Mouse (Mus musculus): ENCODE measurements around the gene Rcl1.

The Rcl1 gene

DNA sequence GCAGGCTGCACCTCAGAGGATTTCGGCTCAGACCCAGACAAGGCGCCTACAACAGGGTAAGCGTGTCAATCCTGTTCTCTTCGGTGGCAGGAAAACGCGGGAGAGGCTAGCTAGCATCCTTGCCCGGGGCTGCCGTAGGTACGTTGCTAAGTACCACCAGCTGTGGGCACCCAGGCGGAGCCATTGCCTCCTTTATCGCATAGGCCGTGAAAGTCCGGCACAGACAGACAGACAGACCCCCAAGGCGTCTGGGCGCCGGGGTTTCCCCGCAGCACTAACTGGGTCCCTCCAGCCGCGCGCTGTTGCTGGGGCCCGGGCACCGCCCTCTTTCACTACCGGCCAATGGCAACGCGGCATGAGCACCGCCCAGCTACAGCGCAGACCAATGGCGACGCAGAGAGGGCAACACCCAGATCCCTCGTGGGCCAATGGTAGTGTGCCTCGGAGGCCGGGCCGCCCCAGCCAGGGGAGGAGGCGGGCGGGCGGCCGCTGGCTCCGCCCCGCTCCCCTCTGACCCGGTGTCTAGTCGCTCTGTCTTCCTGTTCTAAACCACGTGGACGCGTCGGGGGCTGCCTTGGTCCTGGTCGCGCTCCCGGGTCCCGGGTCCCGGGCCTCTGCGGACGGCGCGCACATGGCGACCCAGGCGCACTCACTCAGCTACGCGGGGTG, at the start of gene Rcl1:
Gene Rcl1, plus strand, starts transcription at position 502 of the 669 bp plus-strand sequence.
- DNase-seq = peak; percentile 96

DNA sequence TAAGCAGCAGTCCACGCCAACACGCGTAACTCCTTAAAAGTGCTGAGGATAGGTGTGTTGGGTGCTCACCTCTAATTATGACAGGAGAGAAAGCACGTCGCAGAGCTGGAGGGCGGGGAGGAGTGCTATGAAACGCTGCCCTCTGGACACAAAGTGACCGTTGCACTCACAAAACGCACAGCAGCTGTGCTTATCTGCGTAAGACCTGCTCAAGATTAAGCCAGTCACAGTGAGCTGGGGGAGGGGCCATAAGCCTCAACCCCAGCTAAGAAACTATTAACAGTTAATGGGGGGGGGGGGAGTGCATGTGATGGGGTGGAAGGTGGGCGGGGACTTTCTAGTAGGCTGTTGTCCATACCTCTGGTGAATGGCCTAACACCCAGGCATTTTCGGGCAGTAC, 48.4 kb upstream of the Rcl1 start:
- DNase-seq = no peak

DNA sequence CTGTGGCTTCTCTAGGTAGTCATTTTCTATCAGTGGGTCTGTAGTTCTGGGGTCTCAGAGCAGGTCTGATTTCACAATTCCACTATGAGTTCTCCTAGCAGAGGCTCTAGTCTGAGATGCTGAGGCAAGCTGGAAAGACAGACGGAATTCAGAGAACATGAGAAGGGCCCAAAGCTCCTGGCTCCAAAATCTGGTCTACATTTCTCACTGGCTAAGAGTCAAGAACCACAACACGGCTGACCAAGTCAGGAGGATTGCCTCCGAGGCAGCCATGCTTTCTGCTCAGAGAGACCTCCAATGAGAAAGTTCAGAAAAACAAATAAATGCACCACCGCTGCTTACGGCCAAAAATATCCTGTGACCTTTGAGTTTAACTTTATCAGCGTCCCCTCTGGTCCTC, 46.6 kb upstream of the Rcl1 start:
- no peak for DNase-seq

DNA sequence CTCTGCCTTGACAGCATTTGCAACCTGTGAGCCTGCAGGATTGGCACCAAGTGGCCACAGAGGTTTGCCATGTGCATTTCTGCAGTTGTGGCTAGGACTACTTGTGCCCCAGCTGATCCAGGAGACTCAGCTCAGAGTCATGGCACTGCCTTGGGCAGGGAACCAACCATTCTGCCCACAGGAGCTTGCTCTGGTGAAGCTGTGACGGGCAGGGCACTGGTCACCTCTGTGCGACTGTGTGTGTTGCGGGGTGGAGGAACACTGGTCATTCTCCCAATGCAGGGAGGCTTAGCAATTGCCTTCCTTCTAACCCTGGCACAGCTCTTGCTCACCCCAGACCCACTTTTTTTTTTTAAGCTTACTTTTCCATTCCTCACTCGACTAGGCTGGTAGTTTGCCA, 45.7 kb upstream of the Rcl1 start:
- DNase-seq = no peak

DNA sequence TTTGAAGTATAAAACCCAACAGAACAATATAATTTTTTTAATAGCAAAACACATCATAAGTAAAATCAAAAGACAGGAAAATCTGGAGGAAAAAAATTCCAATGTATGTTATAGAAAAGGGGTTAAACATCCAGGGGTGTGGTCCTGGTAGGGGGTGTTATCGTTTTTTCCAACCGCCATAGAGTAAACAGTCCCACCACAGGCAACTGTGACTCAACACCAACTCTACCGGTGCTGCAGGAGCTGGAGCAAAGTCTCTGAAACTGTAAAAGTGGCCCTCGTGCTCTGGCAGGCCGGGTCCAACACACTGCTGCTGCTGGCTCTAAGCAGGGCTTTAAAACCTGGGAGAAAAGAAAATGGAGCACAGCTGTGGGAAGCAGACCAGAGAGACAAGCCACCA, 42.4 kb upstream of the Rcl1 start:
- no peak for DNase-seq

DNA sequence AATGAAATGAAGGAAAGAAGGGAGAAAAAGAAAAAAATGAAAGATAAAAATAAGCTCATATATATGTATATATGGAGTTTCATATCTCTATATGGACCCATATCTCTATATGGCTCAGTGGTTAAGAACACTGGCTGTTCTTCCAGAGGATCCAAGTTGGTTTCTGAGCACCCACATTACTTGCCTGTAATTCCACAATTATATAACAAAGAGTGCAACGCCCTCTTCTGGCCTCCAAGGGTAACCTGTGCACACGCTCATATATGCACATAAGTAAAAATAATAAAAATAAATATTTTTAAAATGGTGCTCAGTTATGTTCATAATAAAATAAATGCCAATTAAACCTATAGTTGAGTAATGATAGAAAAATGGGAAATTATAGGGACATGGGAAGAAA, 41.5 kb upstream of the Rcl1 start:
- DNase-seq = no peak

DNA sequence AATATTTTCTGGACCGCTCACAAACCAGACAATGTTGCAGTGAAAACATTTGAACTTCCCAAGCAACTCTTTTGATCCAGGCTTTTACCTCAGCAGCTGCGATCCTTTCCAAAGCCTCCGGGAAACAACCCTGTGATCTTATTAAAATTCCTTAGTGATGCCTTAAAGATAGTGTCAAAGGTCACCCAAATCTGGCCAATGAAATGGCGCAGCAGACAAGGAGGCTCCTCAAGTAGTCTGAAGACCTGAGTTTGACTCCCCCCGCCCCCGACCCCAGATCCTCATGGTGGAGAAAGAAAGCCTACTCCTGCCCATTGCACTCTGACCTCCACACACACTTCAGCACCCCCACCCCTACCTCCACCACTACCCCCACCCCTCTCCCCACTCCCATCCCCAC, 40.9 kb upstream of the Rcl1 start:
- no peak for DNase-seq

DNA sequence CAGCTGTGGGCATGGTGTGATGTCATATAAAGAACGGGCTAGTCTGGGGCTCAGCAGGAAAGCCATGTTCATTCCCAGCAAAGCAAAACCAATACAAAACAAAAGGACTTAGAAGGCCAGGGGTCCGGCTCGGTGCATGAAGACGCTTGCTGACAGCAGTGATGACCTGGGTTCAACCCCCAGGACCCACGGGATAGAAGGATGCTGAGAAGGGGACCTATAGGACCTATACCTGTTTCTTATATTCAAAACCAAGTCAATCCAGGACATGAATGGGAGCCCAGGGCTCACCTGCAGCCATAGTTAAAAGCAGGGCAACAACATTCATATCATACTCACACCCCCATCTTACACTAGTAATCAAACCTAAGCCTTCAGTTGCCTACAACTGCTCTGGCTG, 38.2 kb upstream of the Rcl1 start:
- DNase-seq = no peak

DNA sequence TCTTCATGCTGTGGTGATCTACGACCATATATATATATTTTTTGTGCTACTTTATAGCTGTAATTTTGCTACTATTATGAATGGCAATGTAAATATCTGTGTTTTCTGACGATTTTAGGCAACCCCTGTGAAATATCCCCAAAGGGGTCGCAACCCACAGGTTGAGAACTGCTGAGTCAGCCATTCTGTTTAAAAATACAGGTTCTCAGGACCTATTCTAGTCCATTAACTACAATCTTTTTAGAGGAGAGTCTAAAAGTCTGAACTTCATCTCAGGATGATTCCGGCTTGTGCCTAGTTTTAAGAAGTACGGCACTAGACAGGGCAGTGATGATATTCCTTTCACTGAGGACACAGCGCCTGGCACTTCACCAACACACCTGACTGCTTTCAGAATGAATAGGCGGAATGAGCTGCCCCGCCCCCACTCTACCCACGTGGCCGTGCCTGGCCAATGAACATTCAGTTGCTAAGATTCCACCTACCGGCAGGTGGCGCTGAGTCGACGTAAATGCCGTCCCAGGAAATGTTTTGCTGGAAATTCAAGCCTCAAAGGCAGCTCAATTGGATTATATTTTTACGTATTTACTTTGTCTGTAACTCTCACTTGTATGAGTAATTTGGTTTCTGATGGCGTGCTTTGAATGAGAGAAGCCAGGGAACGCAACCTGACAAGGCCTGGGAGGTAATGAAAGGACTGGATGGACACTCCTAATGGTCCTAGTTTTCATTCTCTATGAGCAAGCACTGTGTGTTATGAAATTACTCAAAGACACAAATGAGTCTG, 37.4 kb upstream of the Rcl1 start:
- DNase-seq = peak; percentile 95

DNA sequence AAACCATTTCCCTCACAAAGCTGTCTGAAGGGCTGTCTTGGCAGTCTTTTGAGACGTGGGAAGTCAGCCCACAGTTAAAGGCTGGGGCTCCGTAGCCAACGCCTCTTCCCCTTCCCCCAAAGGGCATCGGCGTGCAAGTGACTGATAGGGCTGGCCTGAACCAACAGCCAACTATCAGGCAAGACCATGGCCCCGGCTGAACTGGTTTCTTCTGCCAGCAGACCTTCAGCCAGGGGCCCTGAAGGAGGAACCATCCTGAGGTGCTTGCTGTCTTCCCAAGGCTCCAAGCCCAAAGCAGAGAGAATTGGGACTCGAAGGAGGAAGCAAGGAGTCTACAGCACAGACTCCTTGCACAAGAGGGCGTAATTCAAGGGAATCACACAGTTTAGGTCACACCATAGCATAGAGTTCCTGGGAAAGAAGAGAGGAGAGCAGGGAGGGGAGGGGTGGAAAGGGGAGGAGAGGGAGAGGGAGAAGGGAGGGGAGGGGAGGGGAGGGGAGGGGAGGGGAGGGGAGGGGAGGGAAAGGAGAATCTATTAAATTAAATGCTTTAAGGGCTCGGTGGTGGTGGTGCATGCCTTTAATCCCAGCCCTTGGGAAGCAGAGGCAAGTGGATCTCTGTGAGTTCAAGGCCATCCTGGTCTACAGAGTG, 36.6 kb upstream of the Rcl1 start:
- peak; percentile 35 for DNase-seq

DNA sequence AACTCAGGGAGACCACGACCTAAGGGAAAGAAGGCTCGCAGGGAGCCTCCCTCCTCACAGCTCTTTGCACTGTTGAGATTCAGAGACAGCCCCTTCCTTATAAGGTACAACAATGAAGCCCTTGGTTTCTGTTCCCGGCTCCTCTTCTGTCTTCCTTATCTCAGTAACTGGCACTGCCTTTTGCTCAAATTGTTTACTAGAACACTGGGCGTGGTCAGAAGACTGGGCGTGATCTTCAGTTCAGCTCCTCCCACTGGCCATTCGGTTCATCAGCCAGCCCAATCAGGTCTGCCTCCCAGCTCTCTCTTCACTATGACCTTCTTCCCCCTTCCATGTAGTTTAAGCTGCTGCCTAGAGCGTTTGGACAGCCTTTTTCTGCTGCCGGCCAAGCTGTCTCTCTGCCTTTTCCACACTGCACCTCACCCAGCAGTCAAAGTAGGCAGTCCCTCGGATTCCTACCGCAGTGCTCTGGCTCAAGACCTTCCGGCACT, 34.1 kb upstream of the Rcl1 start:
- peak; percentile 71 for DNase-seq

DNA sequence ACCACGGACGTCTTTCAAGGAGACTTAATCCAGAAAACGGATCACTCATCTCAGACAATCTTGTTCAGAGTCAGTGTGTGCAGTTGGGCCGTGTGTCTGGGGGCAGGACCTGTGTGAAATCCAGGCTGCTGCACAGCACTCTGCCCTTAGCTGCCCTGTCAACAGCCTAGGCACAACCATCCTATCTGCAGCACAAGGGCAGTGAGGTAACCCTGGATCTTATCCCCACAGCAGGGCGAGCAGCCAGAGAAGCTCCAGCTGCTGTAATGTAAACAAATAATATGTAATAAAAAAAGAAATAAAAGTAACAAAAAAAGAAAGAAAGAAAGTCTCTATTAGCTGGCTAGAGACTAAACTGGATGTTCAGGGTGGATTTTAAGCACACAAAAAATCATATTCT, 32.0 kb upstream of the Rcl1 start:
- no peak for DNase-seq

DNA sequence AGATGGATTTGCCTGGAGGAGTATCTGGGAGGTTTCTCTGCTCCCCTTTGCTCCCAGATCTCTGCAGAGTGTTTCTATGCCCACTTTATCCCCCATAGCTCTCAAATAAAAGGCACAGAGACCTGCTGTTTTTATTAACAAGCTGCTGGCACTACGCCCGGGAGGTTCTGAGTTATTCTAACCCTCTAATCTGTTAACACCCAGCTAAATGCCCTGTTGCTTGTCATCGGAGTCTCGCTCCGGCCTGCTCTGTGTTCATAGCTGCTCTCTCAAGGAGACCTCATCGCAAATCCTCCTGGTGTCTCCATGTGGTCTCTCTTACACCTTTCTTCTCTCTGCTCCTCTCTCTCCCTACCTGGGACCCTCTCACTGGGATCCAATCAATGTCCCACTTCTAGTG, 26.4 kb upstream of the Rcl1 start:
- no peak for DNase-seq

DNA sequence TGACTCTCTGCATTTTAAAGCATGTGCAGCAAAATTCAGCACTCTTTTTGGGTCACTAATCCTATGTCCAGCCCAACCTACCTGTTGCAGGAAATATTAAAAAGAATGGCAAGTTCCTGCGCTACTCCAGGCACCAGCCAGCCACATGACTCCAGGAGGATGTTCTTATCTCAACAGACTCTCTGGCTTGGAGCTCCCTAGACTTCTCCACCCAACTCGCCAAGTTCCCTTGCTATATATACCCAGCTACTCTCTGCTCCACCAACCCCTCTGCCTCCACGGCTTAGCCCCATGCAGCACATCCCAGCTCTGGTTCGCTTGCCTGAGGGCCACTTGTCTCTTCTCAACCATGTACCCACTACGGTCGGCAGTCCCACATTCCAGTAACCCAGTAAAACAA, 12.5 kb upstream of the Rcl1 start:
- no peak for DNase-seq

DNA sequence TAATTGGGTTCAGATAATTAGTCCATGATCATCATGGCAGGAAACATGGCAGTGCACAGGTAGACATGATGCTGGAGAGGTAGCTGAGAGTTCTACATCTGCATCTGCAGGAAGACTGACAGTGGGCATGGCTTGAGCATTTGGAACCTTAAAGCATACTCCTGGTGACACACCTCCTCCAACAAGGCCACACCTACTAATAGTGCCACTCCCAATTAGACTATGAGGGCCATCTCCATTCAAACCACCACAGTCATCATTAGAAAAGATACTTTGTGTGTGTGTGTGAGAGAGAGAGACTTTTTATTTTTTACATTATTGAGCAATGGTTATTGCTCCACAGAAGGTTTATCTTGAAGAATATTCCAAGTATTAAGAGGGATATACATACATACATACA, 9.0 kb upstream of the Rcl1 start:
- DNase-seq = no peak

DNA sequence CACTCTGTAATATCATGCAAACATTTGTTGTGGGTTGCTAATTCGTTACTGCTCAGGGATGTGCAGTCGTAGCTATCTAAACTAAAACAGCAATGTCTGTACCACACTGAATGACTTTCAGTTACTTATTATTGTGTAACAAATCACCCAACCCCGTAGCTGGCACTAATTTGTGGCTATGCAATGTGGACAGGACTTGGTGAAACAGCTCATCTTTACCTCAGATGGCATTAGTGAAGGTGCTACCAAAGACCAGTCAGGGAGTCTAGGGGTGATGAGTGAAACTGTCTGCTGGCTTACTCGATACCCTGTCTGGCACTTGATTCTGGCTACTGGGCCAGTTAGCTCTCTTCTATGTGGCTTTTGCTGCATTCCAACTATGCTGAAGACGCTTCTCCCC, 2.1 kb upstream of the Rcl1 start:
- DNase-seq = no peak

DNA sequence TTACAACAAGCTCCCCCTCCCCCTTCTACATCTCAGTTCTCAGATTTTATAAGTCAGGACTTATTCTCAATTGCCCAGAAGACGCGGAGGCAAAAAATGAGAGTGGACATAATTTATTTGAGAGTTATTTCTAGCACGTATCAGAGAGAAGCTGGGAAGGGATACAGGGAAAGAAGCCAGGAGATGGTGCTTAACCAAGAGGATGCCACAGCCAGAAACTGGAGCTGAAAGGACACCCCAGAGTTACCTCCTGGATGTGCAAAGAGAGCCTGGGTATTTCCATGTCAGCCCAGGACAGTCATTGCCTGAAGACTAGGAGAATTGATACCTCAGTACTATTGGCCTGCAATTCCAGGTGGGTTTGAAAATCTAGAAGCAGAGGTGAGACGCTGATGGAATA, 1.6 kb upstream of the Rcl1 start:
- DNase-seq = no peak

DNA sequence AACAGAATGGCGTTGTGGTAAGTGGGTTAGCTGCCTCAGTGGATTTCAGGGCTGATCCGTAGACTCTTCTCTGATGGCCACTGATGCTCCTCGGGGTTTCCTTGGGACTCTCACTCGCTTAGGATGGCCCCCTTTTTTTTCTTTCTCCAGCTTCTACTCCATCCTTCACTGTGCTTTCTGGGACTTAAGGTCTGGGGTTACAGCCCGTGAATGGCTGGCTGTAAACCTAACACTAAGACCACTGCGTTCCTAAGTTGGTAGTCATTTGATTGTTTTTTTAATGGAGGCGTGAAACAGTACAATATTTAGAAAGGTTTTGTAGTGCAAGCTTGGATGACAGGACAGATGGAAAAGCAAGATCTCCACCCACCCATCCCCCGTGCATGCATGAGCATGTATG, 914 bp upstream of the Rcl1 start:
- DNase-seq = no peak

DNA sequence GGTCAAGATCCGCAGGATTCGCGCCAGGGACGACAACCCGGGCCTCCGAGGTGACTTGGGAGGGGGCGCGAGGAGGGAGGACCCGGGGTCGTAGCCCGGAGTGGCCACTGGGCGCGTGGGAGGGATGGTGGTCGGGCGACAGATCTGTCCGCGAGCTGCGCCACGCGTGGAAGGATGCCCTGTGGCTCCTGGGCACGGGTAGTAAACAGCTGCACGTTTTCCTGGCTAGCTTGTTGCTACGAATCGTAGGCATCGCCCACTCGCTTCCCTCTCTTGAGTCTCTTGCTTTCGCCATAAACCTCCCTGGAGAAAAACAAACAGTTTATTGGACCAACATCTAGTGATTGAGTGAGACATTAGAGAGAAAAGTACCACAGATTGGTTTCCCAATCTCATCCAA, 416 bp downstream of the Rcl1 start:
- no peak for DNase-seq

DNA sequence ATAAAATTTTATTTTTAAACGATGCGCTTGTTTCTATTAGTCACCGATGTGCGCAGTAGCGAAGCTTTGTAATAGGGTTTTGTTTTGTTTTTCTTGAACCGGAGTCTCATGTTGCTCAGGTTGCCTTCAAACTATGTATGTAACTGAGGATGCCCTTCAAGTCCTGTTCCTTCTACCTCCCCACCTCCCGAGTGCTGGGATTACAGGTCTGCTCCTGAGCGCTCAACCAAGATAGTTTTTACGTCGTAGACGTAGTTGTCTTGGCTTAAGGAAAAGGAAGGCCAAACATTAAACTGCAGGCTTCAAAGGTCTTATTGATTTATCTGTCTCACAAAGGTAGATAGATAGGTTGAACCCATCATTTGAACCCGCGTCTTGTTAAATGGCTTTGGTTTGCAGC, 923 bp downstream of the Rcl1 start:
- DNase-seq = no peak

DNA sequence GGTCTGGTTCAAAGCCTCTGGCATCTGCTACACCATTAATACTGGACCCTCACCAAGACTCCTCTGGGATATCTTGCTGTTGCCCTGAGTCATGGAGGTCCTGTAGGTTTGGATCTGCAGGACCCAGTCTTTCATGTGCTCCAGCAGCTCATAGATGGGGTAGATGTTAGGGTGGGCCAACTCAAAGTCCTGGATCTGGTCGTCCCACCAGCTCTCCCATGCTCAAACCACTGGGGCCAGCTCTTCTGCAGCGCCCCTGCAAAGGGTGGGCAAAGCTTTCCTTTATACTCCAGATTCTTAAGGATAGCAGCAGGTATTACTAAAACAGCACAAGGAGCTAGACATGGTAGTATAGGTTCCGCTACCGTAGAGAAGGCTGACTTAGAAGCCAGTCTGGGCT, 4.6 kb downstream of the Rcl1 start:
- no peak for DNase-seq

DNA sequence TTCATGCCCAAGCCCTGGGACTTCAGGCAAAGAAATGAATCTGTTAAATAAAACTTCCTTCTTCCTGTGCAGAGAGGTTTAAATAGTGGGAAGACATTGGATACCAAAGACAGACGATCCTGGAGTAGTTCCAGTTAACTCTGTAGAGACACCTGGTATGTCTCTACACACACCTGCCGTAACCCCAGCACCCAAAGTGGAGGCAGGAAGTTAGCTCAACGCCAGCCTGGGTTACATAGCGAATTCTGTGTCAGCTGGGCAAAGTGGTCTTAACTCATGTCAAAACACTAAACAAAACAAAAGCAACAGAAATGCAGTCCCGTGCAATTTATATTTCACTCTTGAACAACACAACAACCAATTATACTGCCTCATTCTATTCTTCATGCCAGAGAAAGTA, 5.1 kb downstream of the Rcl1 start:
- peak; percentile 60 for DNase-seq

DNA sequence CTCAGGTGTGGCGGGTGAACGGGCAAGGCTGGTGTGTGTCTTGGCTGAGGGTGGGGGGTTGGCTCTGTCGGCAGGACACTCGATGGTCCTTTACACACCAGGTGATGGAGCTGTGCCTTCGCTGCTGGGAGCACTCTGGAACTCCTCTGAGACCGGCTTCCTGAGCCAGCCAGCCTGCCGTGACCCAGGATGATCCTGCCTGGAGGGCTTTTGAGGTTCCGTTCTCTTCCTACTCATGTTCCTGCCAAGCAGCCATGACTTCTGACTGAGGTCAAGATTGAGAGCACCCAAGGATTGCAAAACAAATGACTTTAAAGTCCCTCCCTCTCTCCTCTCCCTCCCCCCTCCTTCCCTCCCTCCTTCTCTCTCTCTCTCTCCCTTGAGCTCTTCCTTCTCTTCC, 11.5 kb downstream of the Rcl1 start:
- no peak for DNase-seq

Measured in thymus, postnatal 14 days (tissue).